Mouse (Mus musculus): Measurements from ENCODE around the gene Ube2l6. TPM values are rescaled to one million over a fixed set of nuclear protein-coding genes. Genes with fewer than 3 reads are reported as not detected.

Gene Ube2l6
- total RNA-seq, 2 experiments from 2014 or later: 5.6 to 8.1 TPM

Other genes starting within 250 kb of the Ube2l6 start
- 10 to 100 TPM; 69.0 to 69.4 TPM for gene Ctnnd1, start 148.1 kb upstream of the Ube2l6 start, total RNA-seq (2021)
- not detected for gene Btbd18, start 139.7 kb upstream of the Ube2l6 start, total RNA-seq (2021)
- gene Selenoh, start 128.1 kb upstream of the Ube2l6 start, total RNA-seq (2021): 10 to 100 TPM; 31.7 to 39.6 TPM
- 1 to 10 TPM; 7.7 to 10.0 TPM for gene Gm28635, start 120.8 kb upstream of the Ube2l6 start, total RNA-seq (2021)
- gene Med19, start 120.4 kb upstream of the Ube2l6 start, total RNA-seq (2021): 10 to 100 TPM; 30.4 to 32.0 TPM
- gene Tmx2, start 119.7 kb upstream of the Ube2l6 start, total RNA-seq (2021): 100 to 1,000 TPM; 225 to 235 TPM
- gene Zdhhc5, start 83.6 kb upstream of the Ube2l6 start, total RNA-seq (2021): 10 to 100 TPM; 45.2 to 50.6 TPM
- 1 to 10 TPM; 8.4 to 9.3 TPM for gene Clp1, start 71.5 kb upstream of the Ube2l6 start, total RNA-seq (2021)
- 10 to 100 TPM; 66.7 to 69.0 TPM for gene Ypel4, start 64.8 kb upstream of the Ube2l6 start, total RNA-seq (2021)
- gene Gm19426, start 55.2 kb upstream of the Ube2l6 start, total RNA-seq (2021): 1 to 10 TPM; 1.2 to 2.3 TPM
- 1 to 10 TPM; 7.3 to 7.5 TPM for gene Serping1, start 23.4 kb upstream of the Ube2l6 start, total RNA-seq (2021)
- gene Smtnl1, start 23.8 kb downstream of the Ube2l6 start, total RNA-seq (2021): not detected
- gene Timm10, start 28.2 kb downstream of the Ube2l6 start, total RNA-seq (2021): 10 to 100 TPM; 48.1 to 59.6 TPM
- under 1 TPM; 0.18 to 0.69 TPM for gene Slc43a1, start 40.0 kb downstream of the Ube2l6 start, total RNA-seq (2021)
- 100 to 1,000 TPM in 1 of 2 experiments, 10 to 100 TPM in 1; 87.6 to 102 TPM for gene Rtn4rl2, start 87.9 kb downstream of the Ube2l6 start, total RNA-seq (2021)
- gene Slc43a3, start 137.8 kb downstream of the Ube2l6 start, total RNA-seq (2021): under 1 TPM; 0.41 to 0.53 TPM
- gene Prg2, start 181.6 kb downstream of the Ube2l6 start, total RNA-seq (2021): not detected
- not detected for gene Prg3, start 189.4 kb downstream of the Ube2l6 start, total RNA-seq (2021)
- gene Ssrp1, start 238.4 kb downstream of the Ube2l6 start, total RNA-seq (2021): 10 to 100 TPM; 93.4 to 99.9 TPM
- gene P2rx3, start 238.6 kb downstream of the Ube2l6 start, total RNA-seq (2021): 1 to 10 TPM; 2.2 to 2.3 TPM
- 100 to 1,000 TPM; 112 to 123 TPM for gene Tnks1bp1, start 249.2 kb downstream of the Ube2l6 start, total RNA-seq (2021)